Mouse (Mus musculus) gastrocnemius, postnatal 10 days (tissue): Measurements from ENCODE around the gene Hscb. TPM values are rescaled to one million over a fixed set of nuclear protein-coding genes. Genes with fewer than 3 reads are reported as not detected.
"Not testable (repeated sequence)": the region's sequence is repeated elsewhere in the genome, so short reads cannot be mapped to it uniquely, and the experiment has no call there.

ENCODE experiments used
- DNase-seq: peaks from one replicate; pipeline ENCODE4 v3.0.0; 2021; ENCODE audit warnings: mixed read lengths
- long read RNA-seq, 2 experiments: library from polyadenylated mRNA; stranded (forward); transcript quantifications; one replicate each; pipeline ENCODE4 v2.0.0; 2021
- total RNA-seq, 2 experiments: library from RNA; stranded (reverse); gene quantifications; 2 replicates each; pipeline ENCODE4 v1.2.3; 2021

Hscb gene
- 10 to 100 TPM; 12.0 to 12.8 TPM for total RNA-seq
- long read RNA-seq, experiment 1, transcript Hscb-201 (6 exons, 804 nt) = major isoform, 5 of 7 reads
- long read RNA-seq, experiment 1, partial matches to known transcripts = 1 of 7 reads
- long read RNA-seq, experiment 1, other reads (novel, unspliced or antisense) = 0 of 7 reads
- long read RNA-seq, experiment 2, transcript Hscb-201 (6 exons, 804 nt) = major isoform, 5 of 5 reads
- long read RNA-seq, experiment 2, partial matches to known transcripts = 0 of 5 reads
- long read RNA-seq, experiment 2, other reads (novel, unspliced or antisense) = 0 of 5 reads

- DNase-seq = peak; percentile 91
Measured at GRCm38 (mm10) chr5:110839678-110840365, at the start of gene Hscb, which contains the start of gene Chek2. Gene Hscb (minus strand): TSS chr5:110839777. Gene Chek2 (plus strand): TSS chr5:110839979.

- DNase-seq = no peak
Measured at GRCm38 (mm10) chr5:110888596-110888995, 49.0 kb upstream of the Hscb start.

- DNase-seq = peak; percentile 93
Measured at GRCm38 (mm10) chr5:110879584-110880374, 40.2 kb upstream of the Hscb start, which contains the start of gene Ttc28. Gene Ttc28 (plus strand): TSS chr5:110879803.

- DNase-seq = no peak
Measured at GRCm38 (mm10) chr5:110879042-110879441, 39.5 kb upstream of the Hscb start.

- DNase-seq = not testable (repeated sequence)
Measured at GRCm38 (mm10) chr5:110878526-110878925, 38.9 kb upstream of the Hscb start.

- no peak for DNase-seq
Measured at GRCm38 (mm10) chr5:110877666-110878505, 38.3 kb upstream of the Hscb start.

GRCm38 (mm10) chr5:110875286-110875685, 35.7 kb upstream of the Hscb start:
- no peak for DNase-seq

- DNase-seq = peak; percentile 23
Measured at GRCm38 (mm10) chr5:110874711-110875110, 35.1 kb upstream of the Hscb start.

- DNase-seq = no peak
Measured at GRCm38 (mm10) chr5:110873160-110873559, 33.6 kb upstream of the Hscb start.

- DNase-seq = no peak
Measured at GRCm38 (mm10) chr5:110869242-110869669, 29.7 kb upstream of the Hscb start.

- no peak for DNase-seq
Measured at GRCm38 (mm10) chr5:110868460-110868859, 28.9 kb upstream of the Hscb start.

GRCm38 (mm10) chr5:110860445-110860844, 20.9 kb upstream of the Hscb start:
- no peak for DNase-seq

GRCm38 (mm10) chr5:110859013-110859650, 19.6 kb upstream of the Hscb start:
- DNase-seq = peak; percentile 32

- DNase-seq = no peak
Measured at GRCm38 (mm10) chr5:110857091-110857490, 17.5 kb upstream of the Hscb start.

GRCm38 (mm10) chr5:110852990-110853389, 13.4 kb upstream of the Hscb start:
- DNase-seq = no peak

GRCm38 (mm10) chr5:110841046-110841862, 1.7 kb upstream of the Hscb start:
- DNase-seq = no peak

- DNase-seq = peak; percentile 31
Measured at GRCm38 (mm10) chr5:110840465-110840864, 888 bp upstream of the Hscb start.

- DNase-seq = no peak
Measured at GRCm38 (mm10) chr5:110839038-110839677, 419 bp downstream of the Hscb start.

GRCm38 (mm10) chr5:110838016-110838415, 1.6 kb downstream of the Hscb start:
- DNase-seq = not testable (repeated sequence)

- DNase-seq = peak; percentile 48
Measured at GRCm38 (mm10) chr5:110835959-110836358, 3.6 kb downstream of the Hscb start.
